Mouse (Mus musculus) stomach, embryonic 15.5 days (tissue): ENCODE measurements around the gene Pik3ap1. TPM values are rescaled to one million over a fixed set of nuclear protein-coding genes. Genes with fewer than 3 reads are reported as not detected.
"Not testable (repeated sequence)": the region's sequence is repeated elsewhere in the genome, so short reads cannot be mapped to it uniquely, and the experiment has no call there.

ENCODE experiments used
- ATAC-seq: fragments of 200-750 bp; cut with Nextera tagmentation; 2 replicates; pipeline ENCODE4 v1.8.0; 2017; ENCODE audit warnings: low read depth, moderate number of reproducible peaks, moderate TSS enrichment; ENCODE audit not compliant: insufficient read depth, low FRiP score
- H3K27ac ChIP-seq: fragments of 300-500 bp; sonication (generic); 2 replicates; pipeline ENCODE4 v1.5.1; 2015; ENCODE audit warnings: mild to moderate bottlenecking, inconsistent platforms
- H3K27me3 ChIP-seq: fragments of 300-500 bp; sonication (generic); replicated peaks from 2 replicates; pipeline ENCODE4 v1.6.1; 2015; ENCODE audit warnings: inconsistent platforms
- H3K36me3 ChIP-seq: fragments of 300-500 bp; sonication (generic); 2 replicates; pipeline ENCODE4 v1.6.1; 2015; ENCODE audit warnings: inconsistent platforms
- H3K4me1 ChIP-seq: fragments of 300-500 bp; sonication (generic); 2 replicates; pipeline ENCODE4 v1.6.1; 2015; ENCODE audit warnings: inconsistent platforms
- H3K4me2 ChIP-seq: fragments of 300-500 bp; sonication (generic); 2 replicates; pipeline ENCODE4 v1.6.1; 2015; ENCODE audit warnings: mild to moderate bottlenecking, inconsistent platforms
- H3K4me3 ChIP-seq: fragments of 300-500 bp; sonication (generic); replicated peaks from 2 replicates; pipeline ENCODE4 v1.5.1; 2015; ENCODE audit warnings: inconsistent platforms
- H3K9ac ChIP-seq: fragments of 300-500 bp; sonication (generic); 2 replicates; pipeline ENCODE4 v1.6.1; 2015; ENCODE audit warnings: inconsistent platforms
- H3K9me3 ChIP-seq: fragments of 300-500 bp; sonication (generic); 2 replicates; pipeline ENCODE4 v1.6.1; 2016; ENCODE audit warnings: inconsistent platforms
- WGBS: fragments of 180-500 bp; shearing (Covaris S2); methylation state at CpG from one replicate; pipeline ENCODE4 v1.1.7; 2015; 5-methylcytosine and 5-hydroxymethylcytosine counted together
- polyA plus RNA-seq: library from polyadenylated mRNA; unstranded; fragments of >200 nt; fragmentation: Nextera tagmentation; extraction: Ambion mirVana; gene quantifications from 2 replicates; pipeline ENCODE4 v1.2.1, GENCODE M21; 2015

The Pik3ap1 gene
- polyA plus RNA-seq, 1 experiment from 2014 or later, result 10.5 TPM

DNA sequence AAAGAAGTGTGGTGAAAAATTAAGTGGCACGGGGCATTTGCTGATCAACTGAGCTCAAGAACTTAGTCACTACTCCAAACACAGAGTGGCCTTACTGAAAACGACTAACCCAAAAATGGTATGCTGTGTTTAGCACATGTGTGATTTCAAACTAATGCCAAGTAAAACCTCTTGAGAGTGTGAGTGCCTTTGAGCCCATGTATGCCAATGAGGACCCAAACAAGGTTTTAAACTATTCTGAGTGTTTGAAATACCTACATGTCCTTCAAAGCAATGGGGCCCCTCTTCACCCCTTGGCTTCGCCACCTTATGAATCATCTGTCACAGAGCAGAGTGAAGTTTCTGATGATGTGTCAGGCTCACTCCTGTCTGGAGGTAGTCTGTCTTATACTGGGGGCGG is 61.8 kb downstream of the Pik3ap1 start:
- Histone ChIP-seq H3K36me3 (no peaks in the 10 kb centered on the region), H3K4me3 (no peak overlapping the region), H3K27ac (no peak overlapping the region), H3K9me3 (no peaks in the 10 kb centered on the region), H3K27me3 (no peaks in the 10 kb centered on the region), H3K9ac (no peak overlapping the region), H3K4me2 (no peak overlapping the region), H3K4me1 (no peaks in the 10 kb centered on the region)
- no peak for ATAC-seq
- 76% methylated on average over 4 of the region's 4 CpGs for WGBS

DNA sequence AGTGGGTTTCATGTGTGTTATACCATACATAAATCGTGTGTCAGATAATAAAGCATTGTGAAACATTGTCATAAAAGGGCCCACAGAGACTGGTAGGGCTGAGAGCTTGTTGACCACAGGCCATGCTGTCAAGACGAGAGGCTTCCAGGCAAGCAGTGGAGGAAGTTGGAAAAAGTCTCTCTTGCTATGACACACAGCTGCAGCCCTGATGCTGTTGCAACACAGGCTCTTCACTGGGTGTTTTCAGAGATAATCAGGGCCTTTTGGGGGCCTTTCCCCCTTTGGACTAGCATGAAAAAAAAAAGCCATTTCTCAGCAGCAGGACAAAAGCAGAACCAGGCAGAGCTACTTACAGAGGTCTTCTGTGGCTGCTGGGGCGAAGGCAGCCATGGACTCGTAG is 63.8 kb downstream of the Pik3ap1 start:
- no peak overlapping the region for H3K4me2 ChIP-seq
- no peaks in the 10 kb centered on the region for H3K27me3 ChIP-seq
- no peaks in the 10 kb centered on the region for H3K4me1 ChIP-seq
- WGBS, result 78% methylated on average over 4 of the region's 4 CpGs
- H3K4me3 ChIP-seq, result no peak overlapping the region
- no peak overlapping the region for H3K27ac ChIP-seq
- H3K9me3 ChIP-seq, result no peaks in the 10 kb centered on the region
- no peak for ATAC-seq
- H3K9ac ChIP-seq, result no peak overlapping the region
- no peaks in the 10 kb centered on the region; the same call in 1 of the 2 replicates for H3K36me3 ChIP-seq

DNA sequence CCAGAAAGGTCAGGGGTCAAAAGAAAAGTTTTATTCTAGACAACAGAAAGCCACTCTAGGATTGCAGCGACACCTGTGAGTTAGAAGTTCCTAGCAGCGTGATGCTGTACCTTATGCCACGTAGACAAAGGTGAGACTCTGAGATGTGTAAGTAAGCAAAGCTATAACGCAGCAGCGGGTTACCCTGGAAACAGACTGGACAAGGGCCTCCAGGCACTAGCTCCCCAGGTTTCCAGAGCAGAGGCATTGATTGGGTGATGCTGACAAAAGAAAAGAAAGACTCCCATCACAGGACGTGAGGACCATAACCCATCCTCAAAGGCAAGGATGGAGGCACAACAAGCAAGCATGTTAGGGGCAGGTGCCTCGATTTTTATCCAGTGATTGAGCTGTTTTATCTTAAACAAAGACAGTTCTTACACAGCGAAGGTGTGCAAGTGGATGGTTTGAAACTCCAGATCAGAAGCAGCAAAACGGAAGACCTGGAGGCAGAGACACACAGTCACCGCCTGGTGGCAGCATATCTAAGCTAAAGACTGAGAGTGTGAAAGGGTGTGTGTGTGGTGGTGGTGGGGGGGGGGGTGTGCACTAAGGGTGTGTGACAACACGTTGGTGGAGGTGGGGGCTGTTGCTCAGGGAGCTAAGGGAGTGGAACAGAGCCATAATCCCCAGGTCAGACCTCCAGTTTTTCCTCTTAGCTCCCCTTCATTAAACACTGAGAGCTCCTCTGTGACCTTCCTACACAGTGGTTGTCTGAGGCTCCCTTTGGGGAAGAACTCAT is 67.4 kb downstream of the Pik3ap1 start:
- no peaks in the 10 kb centered on the region; the same call in 1 of the 2 replicates for H3K36me3 ChIP-seq
- no peaks in the 10 kb centered on the region for H3K27me3 ChIP-seq
- no peak overlapping the region for H3K4me3 ChIP-seq
- WGBS, result 37% methylated on average over 11 of the region's 11 CpGs
- no peak overlapping the region for H3K27ac ChIP-seq
- H3K4me1 ChIP-seq, result no peaks in the 10 kb centered on the region
- no peak for ATAC-seq
- no peaks in the 10 kb centered on the region for H3K9me3 ChIP-seq
- no peak overlapping the region for H3K9ac ChIP-seq
- no peak overlapping the region for H3K4me2 ChIP-seq

DNA sequence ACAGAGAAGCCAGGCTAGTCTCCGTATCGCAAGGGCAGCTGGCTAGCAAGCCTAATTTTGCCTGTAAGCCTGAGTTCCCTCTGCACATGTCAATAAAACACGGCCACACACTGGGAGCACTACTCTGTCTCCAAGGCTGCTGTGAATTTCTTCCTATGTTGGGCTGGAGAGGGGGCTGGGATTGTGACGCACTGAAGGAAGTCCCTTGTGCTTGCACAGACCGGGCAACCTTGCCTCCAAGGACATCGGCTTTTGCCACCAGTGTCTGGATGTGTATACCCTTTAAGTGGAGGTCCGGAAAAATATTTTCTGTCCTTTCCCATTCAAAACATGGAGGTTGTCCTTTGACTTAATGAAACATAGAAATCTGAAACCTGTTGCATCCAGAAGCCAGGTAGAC is 70.2 kb downstream of the Pik3ap1 start:
- no peak overlapping the region for H3K4me2 ChIP-seq
- no peaks in the 10 kb centered on the region for H3K9me3 ChIP-seq
- ATAC-seq, result no peak
- no peak overlapping the region for H3K4me3 ChIP-seq
- H3K36me3 ChIP-seq, result no peaks in the 10 kb centered on the region; the same call in 1 of the 2 replicates
- 0 out of 2 replicates have a peak, but pooled peaks cover 5% of the 10 kb centered on the region for H3K4me1 ChIP-seq
- no peak overlapping the region for H3K27ac ChIP-seq
- no peaks in the 10 kb centered on the region for H3K27me3 ChIP-seq
- no peak overlapping the region for H3K9ac ChIP-seq
- 82% methylated on average over 7 of the region's 7 CpGs for WGBS

DNA sequence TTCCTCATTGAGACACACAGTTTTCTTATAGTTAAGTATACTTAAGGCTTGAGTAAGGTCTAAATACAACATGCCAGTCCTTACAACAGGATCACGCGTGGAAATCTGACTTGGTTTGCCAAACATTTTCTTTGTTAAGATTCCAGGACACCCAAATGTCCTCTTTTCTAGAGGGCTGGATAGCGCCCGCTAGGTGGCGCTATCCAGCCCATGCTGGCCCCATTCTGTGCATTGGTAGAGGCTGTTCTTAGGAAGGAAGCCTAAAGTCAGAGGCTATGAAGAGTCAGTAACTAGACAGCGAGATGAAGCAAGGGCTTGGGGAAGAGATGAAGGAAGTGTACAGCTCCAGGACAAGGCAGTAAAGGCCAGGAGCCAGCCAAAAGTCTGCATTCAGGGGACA is 71.2 kb downstream of the Pik3ap1 start:
- H3K27ac ChIP-seq, result no peak overlapping the region
- no peak for ATAC-seq
- no peaks in the 10 kb centered on the region for H3K27me3 ChIP-seq
- 0 out of 2 replicates have a peak, but pooled peaks cover 5% of the 10 kb centered on the region for H3K4me1 ChIP-seq
- no peaks in the 10 kb centered on the region for H3K9me3 ChIP-seq
- WGBS, result 27% methylated on average over 6 of the region's 6 CpGs
- H3K36me3 ChIP-seq, result no peaks in the 10 kb centered on the region; the same call in 1 of the 2 replicates
- no peak overlapping the region for H3K9ac ChIP-seq
- no peak overlapping the region for H3K4me2 ChIP-seq
- no peak overlapping the region for H3K4me3 ChIP-seq

GRCm38 (mm10) chr19:41312587-41312986 is 72.3 kb downstream of the Pik3ap1 start:
- not testable (repeated sequence) for H3K27ac ChIP-seq, ATAC-seq, H3K27me3 ChIP-seq, H3K9me3 ChIP-seq, H3K9ac ChIP-seq, H3K4me3 ChIP-seq, H3K4me2 ChIP-seq, H3K4me1 ChIP-seq, H3K36me3 ChIP-seq
- 90% methylated on average over 8 of the region's 8 CpGs for WGBS

DNA sequence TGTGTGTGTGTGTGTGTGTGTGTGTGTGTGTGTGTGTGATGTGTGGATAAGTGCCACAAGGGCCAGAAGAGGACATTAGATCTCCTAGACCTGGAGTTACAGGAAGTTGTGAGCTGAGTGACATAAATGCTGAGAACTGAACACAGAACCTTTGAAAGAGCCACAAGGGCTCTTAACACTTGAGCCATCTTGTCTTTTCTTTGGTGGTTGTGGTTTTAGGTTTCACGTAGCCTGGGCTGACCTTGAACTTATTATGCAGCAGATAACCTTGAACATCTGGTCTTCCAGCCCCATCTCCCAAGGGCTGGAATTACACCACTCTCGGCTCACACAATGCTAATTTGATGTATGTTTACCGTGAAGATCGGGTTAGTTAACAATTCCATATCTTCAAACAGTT is 72.9 kb downstream of the Pik3ap1 start:
- Histone ChIP-seq H3K9me3 (no peaks in the 10 kb centered on the region), H3K9ac (no peak overlapping the region), H3K36me3 (no peaks in the 10 kb centered on the region; the same call in 1 of the 2 replicates), H3K27me3 (no peaks in the 10 kb centered on the region), H3K4me1 (0 out of 2 replicates have a peak, but pooled peaks cover 5% of the 10 kb centered on the region), H3K4me2 (no peak overlapping the region), H3K4me3 (no peak overlapping the region), H3K27ac (no peak overlapping the region)
- ATAC-seq, result no peak
- WGBS, result 69% methylated on average over 4 of the region's 4 CpGs

DNA sequence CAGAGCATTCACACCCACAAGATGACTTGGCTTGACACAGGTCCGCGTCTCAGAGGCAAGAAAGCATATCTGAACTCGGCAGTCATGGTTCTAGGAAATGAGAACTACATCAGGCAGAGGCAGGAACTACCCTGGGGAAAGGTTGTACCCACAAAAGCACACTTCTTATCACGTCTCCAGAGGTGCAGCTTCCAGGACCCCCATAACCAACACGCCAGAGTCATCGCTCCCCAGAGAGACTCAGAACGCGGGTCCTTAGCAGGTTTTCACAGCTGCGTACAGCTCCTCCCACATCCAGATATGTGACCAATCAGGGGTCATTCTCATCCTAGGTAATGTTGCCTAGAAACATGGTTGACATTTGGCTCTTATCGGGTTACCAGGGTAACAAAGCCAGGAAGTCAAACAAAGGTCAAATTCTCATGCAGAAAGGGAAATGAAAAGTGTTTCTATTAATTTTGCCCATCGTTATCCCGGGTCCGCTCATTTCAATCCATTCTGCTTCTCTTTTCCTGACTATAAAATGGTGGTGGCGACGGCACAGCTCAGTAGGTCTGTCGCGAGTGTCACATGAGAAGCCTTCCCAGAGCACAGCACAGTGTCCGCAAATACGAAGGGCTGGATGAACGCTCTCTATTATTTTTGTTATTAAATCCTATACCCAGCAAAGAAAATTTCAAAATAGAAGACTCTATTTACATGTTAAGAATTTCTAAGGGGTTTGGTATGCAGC is 73.8 kb downstream of the Pik3ap1 start:
- peak overlapping the region; percentile 61 for H3K4me2 ChIP-seq
- no peaks in the 10 kb centered on the region for H3K9me3 ChIP-seq
- H3K9ac ChIP-seq, result 0 out of 2 replicates have a peak overlapping the region, but pooled peaks have one; percentile 14
- no peak overlapping the region for H3K27ac ChIP-seq
- 0 out of 2 replicates have a peak, but pooled peaks cover 5% of the 10 kb centered on the region for H3K4me1 ChIP-seq
- WGBS, result 13% methylated on average over 20 of the region's 20 CpGs
- ATAC-seq, result peak; percentile 87
- H3K27me3 ChIP-seq, result no peaks in the 10 kb centered on the region
- H3K36me3 ChIP-seq, result no peaks in the 10 kb centered on the region
- peak overlapping the region; percentile 34 for H3K4me3 ChIP-seq

DNA sequence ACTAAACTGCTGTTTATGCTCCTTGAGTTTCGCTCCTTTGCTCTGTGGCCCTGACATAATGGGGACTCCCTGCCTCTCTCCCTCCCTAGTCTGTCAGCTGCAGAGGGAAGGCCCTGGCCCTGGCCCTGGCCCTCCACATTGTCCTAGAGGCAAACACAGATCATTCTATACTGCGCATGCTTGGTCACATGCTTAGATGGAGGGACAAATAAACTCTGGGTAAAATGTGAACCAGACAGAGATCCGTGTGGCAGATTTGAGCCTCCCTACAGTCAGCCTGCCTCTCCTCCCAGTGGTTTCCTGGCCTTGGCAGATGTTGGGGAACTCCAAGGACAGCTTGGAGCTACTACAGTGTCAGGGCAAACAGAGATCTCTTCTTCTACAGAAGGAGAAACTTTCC is 81.0 kb downstream of the Pik3ap1 start:
- Histone ChIP-seq H3K27me3 (no peaks in the 10 kb centered on the region), H3K4me1 (no peaks in the 10 kb centered on the region), H3K9me3 (no peaks in the 10 kb centered on the region), H3K9ac (no peak overlapping the region), H3K4me3 (no peak overlapping the region), H3K4me2 (no peak overlapping the region), H3K27ac (no peak overlapping the region), H3K36me3 (no peaks in the 10 kb centered on the region)
- no peak for ATAC-seq
- WGBS, result 77% methylated on average over 3 of the region's 3 CpGs

GRCm38 (mm10) chr19:41303433-41303832 is 81.5 kb downstream of the Pik3ap1 start:
- Histone ChIP-seq H3K27ac (no peak overlapping the region), H3K4me2 (no peak overlapping the region), H3K27me3 (no peaks in the 10 kb centered on the region), H3K9me3 (no peaks in the 10 kb centered on the region), H3K4me1 (no peaks in the 10 kb centered on the region), H3K9ac (no peak overlapping the region), H3K36me3 (no peaks in the 10 kb centered on the region), H3K4me3 (no peak overlapping the region)
- ATAC-seq, result no peak
- 53% methylated on average over 6 of the region's 6 CpGs for WGBS

- 59% methylated on average over 6 of the region's 6 CpGs for WGBS
- no peak overlapping the region for H3K27ac ChIP-seq
- ATAC-seq, result no peak
Measured at GRCm38 (mm10) chr19:41301856-41302255, 83.0 kb downstream of the Pik3ap1 start.

DNA sequence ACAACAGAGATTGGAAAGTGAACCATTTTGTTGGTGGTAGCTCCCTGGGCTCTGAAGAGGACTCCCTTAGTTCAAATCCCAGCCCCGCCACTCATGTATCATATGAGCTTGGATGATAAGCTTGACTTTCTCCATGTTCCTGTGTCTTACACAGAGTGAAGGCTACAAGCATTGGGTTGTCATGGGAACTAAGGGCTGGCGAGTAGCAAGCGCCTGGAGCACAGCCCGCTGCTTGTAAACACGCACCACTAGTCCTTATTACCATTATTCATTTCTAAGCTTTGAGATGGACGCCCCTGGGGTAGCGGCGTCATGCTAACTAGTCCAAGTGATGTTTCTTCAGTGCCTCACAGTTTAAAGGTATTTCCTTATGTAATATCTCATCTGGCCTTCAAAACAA is 85.5 kb downstream of the Pik3ap1 start:
- H3K4me1 ChIP-seq, result no peaks in the 10 kb centered on the region
- no peak overlapping the region for H3K9ac ChIP-seq
- H3K4me3 ChIP-seq, result no peak overlapping the region
- H3K27ac ChIP-seq, result no peak overlapping the region
- H3K36me3 ChIP-seq, result no peaks in the 10 kb centered on the region
- H3K9me3 ChIP-seq, result no peaks in the 10 kb centered on the region
- H3K27me3 ChIP-seq, result no peaks in the 10 kb centered on the region
- WGBS, result 77% methylated on average over 8 of the region's 8 CpGs
- ATAC-seq, result no peak
- no peak overlapping the region for H3K4me2 ChIP-seq

More at GRCm38 (mm10) chr19:41301856-41302255, 83.0 kb downstream of the Pik3ap1 start:
- no peaks in the 10 kb centered on the region for H3K27me3 ChIP-seq
- H3K4me1 ChIP-seq, result no peaks in the 10 kb centered on the region
- no peaks in the 10 kb centered on the region for H3K9me3 ChIP-seq
- no peaks in the 10 kb centered on the region for H3K36me3 ChIP-seq
- H3K9ac ChIP-seq, result no peak overlapping the region
- H3K4me3 ChIP-seq, result no peak overlapping the region
- no peak overlapping the region for H3K4me2 ChIP-seq
